Mouse (Mus musculus) v-Abl transformed pro-B cells (cell line): ENCODE results near the gene Nucb1.

Experiments used
- in situ Hi-C, 2 experiments: fragments of 400-800 bp; cut with MboI; formaldehyde crosslinking; loops; one replicate each; pipeline ENCODE4 v1.15.1; 2025; ENCODE audit not compliant: unreplicated experiment in 2 of 2

The Nucb1 gene

DNA sequence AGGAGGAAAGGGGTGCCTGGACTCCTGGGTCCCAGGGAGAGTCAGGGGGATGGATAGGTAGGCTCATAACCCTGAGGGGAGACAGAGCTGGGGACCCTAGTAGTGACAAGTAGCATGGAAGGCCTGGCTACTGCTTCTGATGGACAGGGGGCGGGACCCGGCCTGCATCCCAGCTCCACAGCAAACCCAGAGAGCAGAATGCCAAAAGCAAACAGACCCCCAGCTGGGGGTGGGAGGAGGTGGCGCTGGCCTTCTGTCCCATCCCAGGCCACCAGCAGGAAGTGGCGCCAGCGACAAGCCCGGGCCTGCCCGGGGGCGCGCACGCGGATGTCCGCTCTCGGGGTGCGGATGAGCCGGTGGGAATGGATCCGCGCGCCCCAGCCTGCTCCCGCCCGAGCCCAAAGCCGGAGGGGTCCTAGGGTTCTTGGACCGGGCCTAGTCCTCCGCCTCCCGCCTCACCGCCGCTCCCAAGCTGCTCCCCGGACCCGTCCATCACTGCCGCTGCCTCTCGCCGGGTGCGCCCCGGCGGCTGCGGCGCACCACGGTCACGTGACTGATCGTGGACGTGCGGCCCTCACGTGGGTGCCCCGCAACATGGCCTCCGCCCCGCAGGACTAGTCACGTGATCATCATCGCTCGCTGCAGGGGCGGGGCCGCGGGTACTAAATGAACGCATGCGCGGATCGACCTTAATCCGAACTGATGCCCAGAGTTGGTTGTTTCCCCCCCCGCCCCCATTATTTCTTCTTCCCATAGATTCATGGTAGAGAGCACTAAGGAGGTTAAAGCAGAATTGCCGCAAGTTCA, 43.7 kb downstream of the Nucb1 start, which contains the start of gene Bax:
TSS of gene Bax (minus strand) at position 616 of the 807 bp plus-strand sequence.
- in situ Hi-C loops: loop anchor here in 1 of 2 experiments (25.0 kb wide), 1 partner anchor 221 kb away; the partner anchor contains the start of genes Car11, Ntn5 and Sec1

DNA sequence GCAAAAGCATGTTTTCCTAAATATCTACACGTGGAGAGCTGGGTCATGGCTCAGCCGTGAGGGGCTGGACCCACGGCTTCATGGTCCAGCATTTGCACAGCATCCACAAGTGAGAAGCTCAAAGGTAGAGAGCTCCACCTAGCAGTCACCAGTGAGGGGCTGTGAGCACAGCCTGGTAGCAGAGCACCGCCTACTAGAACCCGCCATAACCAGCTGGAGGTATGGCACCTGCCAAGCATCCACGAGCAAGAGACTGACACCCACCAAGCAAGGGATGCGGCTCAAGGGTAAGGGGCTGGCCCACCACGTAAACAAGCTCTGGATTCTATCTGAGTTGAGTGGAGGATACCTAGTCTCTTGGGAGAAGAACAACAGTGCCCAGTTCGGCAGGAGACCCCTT, 44.7 kb downstream of the Nucb1 start:
- in situ Hi-C loops: loop anchor here in 1 of 2 experiments (25.0 kb wide), 1 partner anchor 222 kb away; the partner anchor contains the start of genes Car11, Ntn5 and Sec1

DNA sequence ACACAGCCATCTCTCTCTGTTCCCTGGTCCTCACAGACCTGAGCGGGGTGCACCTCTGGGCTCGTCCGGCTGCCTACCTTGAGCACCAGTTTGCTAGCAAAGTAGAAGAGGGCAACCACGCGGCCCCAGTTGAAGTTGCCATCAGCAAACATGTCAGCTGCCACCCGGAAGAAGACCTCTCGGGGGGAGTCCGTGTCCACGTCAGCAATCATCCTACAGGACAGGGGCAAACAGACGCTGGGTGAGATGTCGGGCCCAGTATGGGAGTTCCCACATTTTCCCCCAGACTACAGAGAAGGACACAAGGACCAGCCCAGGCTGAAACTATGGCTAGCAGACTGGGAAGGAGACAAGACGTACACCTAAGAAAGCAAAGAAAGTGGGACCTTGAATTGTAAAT, 45.1 kb downstream of the Nucb1 start:
- in situ Hi-C loops: loop anchor here in 1 of 2 experiments (25.0 kb wide), 1 partner anchor 222 kb away; the partner anchor contains the start of genes Car11, Ntn5 and Sec1

DNA sequence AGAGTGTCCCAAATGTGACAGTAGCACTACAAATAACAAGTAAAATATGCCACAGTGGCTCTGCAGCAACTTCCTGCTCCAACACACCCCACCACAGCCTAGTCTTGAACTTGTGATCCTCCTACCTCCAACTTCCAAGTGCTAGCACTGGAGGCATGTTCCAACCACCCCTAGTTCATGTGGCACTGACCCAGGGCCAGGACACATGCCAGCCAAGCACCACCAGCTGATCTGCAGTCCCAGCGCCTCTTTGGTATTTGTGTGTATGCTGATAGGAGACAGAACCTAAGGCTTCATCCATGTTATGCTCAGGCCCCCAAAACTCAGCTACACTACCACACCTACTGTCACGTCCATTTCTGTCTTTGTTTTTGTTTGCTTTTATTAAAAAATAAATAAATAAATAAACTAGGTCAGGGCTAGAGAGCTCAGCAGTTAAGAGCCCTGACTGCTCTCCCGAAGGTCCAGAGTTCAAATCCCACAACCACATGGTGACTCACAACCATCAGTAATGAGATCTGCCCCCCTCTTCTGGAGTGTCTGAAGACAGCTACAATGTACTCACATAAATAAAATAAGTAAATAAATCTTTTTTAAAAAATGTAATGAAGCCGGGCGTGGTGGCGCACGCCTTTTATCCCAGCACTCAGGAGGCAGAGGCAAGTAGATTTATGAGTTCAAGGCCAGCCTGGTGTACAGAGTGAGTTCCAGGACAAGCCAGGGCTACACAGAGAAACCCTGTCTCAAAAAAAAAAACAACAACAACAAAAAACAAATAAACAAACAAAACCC, 46.0 kb downstream of the Nucb1 start:
- in situ Hi-C loops: loop anchor here in 1 of 2 experiments (25.0 kb wide), 1 partner anchor 223 kb away; the partner anchor contains the start of genes Car11, Ntn5 and Sec1

DNA sequence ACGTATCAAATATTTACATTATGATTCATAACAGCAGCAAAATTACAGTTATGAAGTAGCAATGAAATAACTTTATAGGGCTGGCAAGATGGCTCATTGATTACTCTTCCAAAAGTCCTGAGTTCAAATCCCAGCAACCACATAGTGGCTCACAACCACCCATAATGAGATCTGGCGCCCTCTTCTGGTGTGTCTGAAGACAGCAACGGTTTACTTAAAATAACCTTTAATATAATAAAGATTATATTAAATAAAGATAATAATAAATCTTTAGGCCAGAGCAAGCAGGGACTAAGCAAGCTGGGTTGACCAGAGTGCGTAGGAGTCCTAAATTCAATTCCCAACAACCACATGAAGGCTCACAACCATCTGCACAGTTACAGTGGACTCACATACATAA, 47.3 kb downstream of the Nucb1 start:
- in situ Hi-C loops: loop anchor here in 1 of 2 experiments (25.0 kb wide), 1 partner anchor 224 kb away; the partner anchor contains the start of genes Car11, Ntn5 and Sec1

DNA sequence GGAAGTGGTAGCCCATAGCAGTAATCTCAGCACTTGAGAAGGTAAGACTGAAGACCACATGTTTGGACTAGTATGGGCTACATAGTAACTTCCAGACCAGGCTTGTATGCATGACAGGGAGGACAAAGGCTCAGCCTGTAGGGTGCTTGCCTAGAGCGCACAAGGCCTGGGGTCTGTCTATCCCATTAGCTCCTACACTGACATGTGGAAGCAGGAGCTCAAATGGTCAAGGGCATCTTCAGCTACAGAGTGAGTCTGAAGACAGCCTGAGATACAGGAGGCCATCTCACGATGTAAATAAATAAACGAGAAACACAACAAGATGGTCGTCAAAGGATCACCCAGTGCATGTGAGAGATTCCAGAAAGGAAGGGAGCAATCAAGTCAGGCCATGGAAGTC, 47.9 kb downstream of the Nucb1 start:
- in situ Hi-C loops: loop anchor here in 1 of 2 experiments (25.0 kb wide), 1 partner anchor 225 kb away; the partner anchor contains the start of genes Car11, Ntn5 and Sec1

DNA sequence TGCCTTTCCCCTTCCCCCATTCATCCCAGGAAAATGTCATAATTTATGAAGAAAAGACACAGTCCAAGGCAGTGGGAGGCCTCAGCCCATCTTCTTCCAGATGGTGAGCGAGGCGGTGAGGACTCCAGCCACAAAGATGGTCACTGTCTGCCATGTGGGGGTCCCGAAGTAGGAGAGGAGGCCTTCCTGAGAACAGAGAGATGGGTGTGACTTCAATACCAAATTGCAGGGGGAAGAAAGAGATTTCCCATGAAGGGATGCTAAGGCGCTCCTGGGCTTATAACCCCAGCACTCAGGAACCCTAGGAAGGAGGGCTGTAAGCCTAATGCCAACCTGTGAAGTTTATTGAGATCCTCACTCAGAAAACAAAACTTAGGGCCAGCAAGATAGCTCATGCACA, 48.4 kb downstream of the Nucb1 start:
- in situ Hi-C loops: loop anchor here in 1 of 2 experiments (25.0 kb wide), 1 partner anchor 226 kb away; the partner anchor contains the start of genes Car11, Ntn5 and Sec1

DNA sequence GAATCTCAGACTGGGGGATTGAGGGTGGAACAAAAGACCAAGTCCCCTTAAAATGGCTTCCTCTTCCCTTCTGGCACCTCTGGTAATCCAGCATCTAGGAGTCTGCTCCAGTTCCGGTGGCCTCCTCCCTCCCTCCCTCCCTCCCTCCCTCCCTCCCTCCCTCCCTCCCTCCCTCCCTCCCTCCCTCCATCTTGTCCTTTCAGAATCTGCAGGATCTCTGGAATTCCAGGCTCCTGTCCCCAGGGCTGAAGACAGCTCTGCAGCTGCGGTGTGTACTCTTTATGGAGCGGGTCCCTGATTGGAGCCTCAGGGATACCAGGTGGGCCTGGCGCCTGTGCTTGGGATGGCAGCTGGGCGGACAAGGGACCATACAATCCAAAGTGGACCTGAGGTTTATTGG, 48.9 kb downstream of the Nucb1 start:
- in situ Hi-C loops: loop anchor here in 1 of 2 experiments (25.0 kb wide), 1 partner anchor 226 kb away; the partner anchor contains the start of genes Car11, Ntn5 and Sec1

DNA sequence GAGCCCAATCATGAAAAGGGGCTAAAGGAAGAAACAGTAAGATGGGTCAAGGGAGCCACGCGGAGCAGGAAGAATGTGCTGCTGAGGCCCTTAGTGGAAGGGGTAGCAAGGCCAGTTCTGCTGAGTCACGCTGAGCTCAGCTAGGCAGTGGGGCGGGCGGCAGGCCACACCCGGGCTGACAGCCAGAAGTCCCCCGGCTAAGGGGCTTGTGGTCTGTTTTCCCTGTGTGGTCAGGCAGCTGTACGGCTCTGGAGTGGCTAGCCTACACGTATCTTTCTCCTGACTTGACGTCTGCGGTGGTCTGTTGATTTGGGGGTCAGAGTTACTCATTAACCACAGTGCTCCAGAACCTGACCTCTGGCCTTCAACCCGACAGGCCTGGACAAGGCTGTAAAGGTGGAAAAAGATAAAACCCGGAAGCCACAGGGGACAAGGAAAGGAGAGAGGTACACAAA, 49.3 kb downstream of the Nucb1 start:
- in situ Hi-C loops: loop anchor here in 1 of 2 experiments (25.0 kb wide), 1 partner anchor 226 kb away; the partner anchor contains the start of genes Car11, Ntn5 and Sec1

DNA sequence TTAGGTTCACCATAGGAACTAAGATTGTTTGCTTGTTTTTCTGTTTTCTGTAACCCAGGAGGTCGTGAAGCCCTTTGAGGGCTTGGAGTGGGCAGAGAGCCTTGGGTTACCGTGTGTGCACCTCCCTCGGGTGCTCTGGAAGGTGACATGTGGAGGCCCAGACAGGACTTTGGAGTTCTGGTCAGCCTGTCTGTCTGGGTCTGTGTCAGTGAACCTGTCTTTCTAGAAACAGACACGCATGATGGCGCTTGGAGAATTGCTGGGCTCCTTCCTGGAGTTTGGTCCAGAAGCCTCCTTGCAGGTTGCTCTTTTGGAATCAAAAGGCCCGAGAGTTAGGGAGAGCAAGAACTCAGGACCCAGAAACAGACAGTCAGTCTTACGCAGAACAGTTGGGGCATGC, 49.8 kb downstream of the Nucb1 start:
- in situ Hi-C loops: loop anchor here in 1 of 2 experiments (25.0 kb wide), 1 partner anchor 227 kb away; the partner anchor contains the start of genes Car11, Ntn5 and Sec1

DNA sequence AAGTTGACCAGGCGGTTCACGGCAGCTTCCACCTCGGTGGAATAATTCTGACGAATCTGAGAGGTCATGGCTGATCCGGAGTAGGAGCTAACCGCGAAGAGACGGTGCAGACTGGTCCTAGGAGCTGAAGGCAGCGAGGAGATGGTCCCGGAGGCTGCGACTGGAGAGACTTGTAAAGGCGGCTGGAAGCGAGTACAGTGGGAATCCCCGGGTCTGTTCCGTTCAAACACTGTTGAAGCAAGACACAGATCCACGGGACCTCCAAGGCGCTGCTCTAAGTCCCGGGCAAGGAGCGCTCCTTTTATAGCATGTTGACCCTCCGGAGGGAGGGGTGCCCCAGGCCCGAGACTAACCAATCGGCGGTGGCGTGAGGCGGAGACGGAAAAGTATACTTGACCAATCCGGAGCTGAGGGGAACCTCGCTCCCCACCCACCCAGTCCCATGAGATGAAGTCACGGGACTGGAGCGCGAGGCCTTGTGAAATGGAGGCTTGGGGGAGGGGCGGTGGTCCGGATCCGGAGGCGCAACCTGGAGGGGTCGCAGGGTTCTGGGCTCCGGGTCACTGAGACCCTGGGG, 50.6 kb downstream of the Nucb1 start, which contains the start of gene Ftl1:
TSS of gene Ftl1 (minus strand) at position 321 of the 577 bp plus-strand sequence.
- in situ Hi-C loops: loop anchor here (10.0 to 25.0 kb wide), 2 partner anchors 228 to 235 kb away; partner anchors contain the start of genes Car11 (in 2 of the 2), Sec1 (in 2 of the 2) and Ntn5 (in 1 of the 2)

DNA sequence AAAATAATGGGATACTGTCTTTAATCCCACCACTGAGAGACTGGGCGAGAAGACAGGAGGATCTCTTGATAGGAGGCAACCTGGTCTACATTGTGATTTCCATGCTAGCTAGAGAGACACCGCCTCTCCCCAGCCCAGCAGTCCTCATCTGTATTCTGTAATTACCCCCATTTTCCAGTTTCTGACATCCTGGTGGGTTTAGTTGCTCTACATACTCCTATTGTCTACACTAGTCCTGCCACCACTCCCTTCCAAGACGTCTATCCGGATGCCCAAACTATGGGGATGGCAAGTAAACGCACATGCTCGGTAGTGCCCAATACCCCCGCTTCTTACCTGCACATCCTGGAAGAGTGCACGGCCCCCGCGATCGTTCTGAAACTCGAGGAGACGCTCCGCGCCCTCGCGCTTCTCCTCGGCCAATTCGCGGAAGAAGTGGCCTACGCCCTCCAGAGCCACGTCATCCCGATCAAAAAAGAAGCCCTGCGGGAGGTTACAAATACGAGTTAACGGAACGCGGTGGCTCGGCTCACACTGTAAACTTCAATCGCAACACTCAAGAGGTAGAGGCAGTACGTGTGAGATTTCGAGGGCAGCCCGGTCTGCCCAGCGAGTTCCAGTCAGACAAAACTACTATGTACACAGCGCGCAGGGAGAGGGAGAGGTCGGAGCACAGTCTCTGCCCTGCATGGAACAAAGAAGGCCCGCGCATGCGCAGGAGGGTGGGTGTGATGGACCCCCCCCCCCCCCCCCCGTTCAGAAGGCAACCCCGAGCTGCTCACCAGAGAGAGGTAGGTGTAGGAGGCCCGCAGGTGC, 51.2 kb downstream of the Nucb1 start:
- in situ Hi-C loops: loop anchor here (10.0 to 25.0 kb wide), 2 partner anchors 228 to 236 kb away; partner anchors contain the start of genes Car11 (in 2 of the 2), Sec1 (in 2 of the 2) and Ntn5 (in 1 of the 2)

DNA sequence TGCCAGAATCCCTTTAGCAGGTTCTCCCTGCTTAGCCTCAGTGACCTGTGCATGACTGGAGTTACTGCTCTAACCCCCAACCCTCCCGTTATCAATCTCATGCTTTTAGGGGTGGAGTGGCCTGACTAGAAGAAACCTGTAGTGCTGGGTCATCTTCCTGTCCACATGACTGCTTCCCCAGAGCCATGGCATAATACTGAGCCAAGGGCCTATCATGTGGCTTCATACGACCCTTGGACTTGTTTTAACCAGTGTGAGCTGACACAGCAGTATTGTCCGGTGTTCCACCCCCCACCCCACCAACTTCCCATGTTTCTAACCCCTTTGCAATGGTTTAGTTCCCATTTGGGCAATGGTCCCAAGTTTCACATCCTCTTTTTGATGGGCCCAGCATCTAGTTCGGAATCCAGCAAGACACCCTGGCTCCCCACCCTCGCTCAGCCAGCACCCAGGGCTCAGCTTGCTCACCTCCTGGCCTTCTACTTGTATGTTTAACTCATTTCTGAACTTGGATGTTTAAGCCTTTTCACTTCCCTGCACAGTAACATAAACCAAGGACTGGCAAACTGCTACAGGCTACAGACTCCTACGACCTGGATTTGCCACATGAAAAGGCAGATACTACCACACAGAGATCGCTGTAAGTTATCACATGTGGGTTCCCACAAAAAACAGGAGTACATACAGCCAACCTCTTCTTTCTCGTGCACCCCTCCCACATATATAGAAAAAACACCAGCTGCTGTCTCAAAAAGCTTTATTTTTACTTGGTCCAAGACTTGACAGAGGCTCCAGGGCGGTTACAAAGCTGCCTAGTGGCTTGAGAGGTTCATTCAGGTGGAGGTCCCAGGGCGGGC, 52.8 kb downstream of the Nucb1 start:
- in situ Hi-C loops: loop anchor here (10.0 to 25.0 kb wide), 2 partner anchors 230 to 237 kb away; partner anchors contain the start of genes Car11 (in 2 of the 2), Sec1 (in 2 of the 2) and Ntn5 (in 1 of the 2)

DNA sequence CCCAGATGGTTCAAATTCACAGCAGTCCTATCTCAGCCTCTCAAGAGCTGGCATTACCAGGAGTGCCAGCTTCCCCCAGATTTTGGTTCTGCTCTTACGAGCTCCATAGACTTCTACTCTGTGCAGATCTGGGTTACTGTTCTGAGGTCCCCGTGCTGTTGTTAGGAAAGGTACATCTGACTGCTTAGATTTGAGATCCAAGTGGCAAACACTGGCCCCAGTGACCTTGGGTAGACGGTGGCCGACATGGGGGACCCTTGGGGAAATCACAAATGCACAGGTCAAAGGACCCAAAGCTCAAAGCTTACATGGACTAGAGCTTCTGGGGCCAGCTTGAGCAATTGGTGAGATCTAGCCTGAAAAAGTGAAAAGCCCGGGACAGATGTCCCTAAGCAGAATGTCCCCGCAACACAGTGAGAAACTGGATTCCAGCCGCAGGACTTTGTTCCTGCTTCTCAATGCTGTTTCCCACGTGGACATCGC, 53.4 kb downstream of the Nucb1 start:
- in situ Hi-C loops: loop anchor here (10.0 to 25.0 kb wide), 2 partner anchors 231 to 238 kb away; partner anchors contain the start of genes Car11 (in 2 of the 2), Sec1 (in 2 of the 2) and Ntn5 (in 1 of the 2)

DNA sequence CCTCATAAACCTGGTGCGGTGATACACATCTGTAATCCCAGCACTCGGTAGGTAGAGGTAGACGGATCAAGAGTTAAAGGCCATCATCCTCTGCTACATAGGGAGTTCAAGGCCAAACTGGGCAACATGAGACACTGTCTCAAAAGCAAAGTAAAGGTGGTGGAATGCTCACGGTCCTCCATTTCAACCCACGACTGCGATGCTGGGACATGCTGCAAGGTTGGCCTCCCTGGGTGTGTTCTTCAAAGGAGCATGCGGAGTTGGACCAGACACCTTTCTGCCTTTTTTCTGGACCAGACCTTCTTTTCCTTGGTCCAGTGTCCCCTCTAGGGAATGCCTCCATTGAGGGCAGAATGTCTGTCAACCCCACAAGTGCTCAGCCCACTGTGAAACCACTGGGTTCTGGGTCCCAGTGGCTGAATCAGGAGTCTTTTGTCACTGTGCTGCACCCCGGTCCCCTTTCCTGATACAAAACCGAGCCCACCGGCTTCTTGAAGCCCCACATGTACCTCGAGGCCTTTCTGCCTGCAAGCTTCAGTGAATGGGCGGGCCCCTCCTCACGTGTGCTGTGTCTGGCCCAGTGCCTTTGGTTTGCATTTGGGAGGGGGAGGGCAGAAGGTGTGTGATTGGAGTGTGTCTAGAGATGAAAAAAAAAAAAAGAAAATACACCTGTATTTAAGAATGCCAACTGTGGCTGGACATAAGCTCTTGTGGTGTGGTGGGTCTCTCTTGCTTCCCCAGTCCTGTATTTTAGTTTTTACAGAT, 54.1 kb downstream of the Nucb1 start:
- in situ Hi-C loops: loop anchor here (10.0 to 25.0 kb wide), 2 partner anchors 231 to 239 kb away; partner anchors contain the start of genes Car11 (in 2 of the 2), Sec1 (in 2 of the 2) and Ntn5 (in 1 of the 2)

DNA sequence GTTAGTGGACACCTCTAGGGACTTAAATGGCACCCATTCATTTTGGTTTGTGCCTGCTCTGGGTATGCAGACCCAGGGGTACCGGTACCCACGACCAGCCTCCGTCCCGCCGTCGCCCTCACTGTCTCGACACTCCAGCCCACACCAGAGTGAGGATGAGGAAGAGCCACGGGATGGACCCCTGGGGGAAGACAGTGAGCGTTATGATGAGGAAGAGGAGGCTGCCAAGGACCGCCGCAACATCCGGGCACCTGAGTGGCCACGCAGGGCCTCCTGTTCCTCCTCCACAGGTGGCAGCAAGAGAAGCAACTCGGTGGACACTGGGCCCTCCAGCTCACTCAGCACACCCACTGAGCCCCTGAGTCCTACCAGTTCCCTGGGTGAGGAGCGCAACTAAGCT, 55.2 kb downstream of the Nucb1 start:
- in situ Hi-C loops: loop anchor here (5.0 to 25.0 kb wide), 3 partner anchors 107 to 240 kb away; partner anchors contain the start of genes Car11 (in 2 of the 2), Sec1 (in 2 of the 2) and Ntn5 (in 1 of the 2)
